Mouse (Mus musculus): ENCODE data around the gene Ano6. TPM values are rescaled to one million over a fixed set of nuclear protein-coding genes. Genes with fewer than 3 reads are reported as not detected.
A peak's percentile ranks its signal among the peaks of the same experiment; 100 is the strongest.

Gene Ano6
- total and polyA plus RNA-seq, 3 experiments: 14.9 to 27.0 (median 18.4) TPM

GRCm38 (mm10) chr15:95802762-95803161 is 12.1 kb downstream of the Ano6 start:
- H3K27ac ChIP-seq (ENCODE audit: insufficient read depth, low read depth): no peak overlapping the region
- dilution Hi-C loops (cut with MboI; ENCODE audit: extremely low pct_ligation_motif_present, extremely low pct_unique_long_range_greater_than_20kb, low sequenced_read_pairs): no loop called here
- TF ChIP-seq IRF4 (IDR thresholded peaks at IDR 0.05; ENCODE audit: low read depth, low read length) (0 out of 2 replicates have a peak, but pooled peaks have one; percentile 23), JUN (IDR thresholded peaks at IDR 0.05; ENCODE audit: insufficient read depth, low read depth, low read length) (no peak), JUND (conservative IDR thresholded peaks at IDR 0.05; ENCODE audit: low read depth, low read length) (no peak), ETS1 (conservative IDR thresholded peaks at IDR 0.05; ENCODE audit: low read depth, low read length) (peak; percentile 31; the same call in 1 of the 2 replicates)
- peaks cover 2 to 37% of the 10 kb centered on the region in 2 experiments for H3K36me3 ChIP-seq (replicated peaks in 1 of 2; ENCODE audit: control insufficient read depth in 1 of 2, insufficient read depth in 1 of 2, low read length in 1 of 2)
- no peak overlapping the region for H3K4me3 ChIP-seq (replicated peaks in 1 of 3; ENCODE audit: low read depth in 2 of 3, low read length in 2 of 3, poor library complexity in 1 of 3)
- DNase-seq (ENCODE audit: extremely low read depth): peak; percentile 54
- H3K4me2 ChIP-seq (ENCODE audit: insufficient read depth, low read depth, poor library complexity, severe bottlenecking): no peak overlapping the region
- peaks cover 33 to 76% of the 10 kb centered on the region in 2 experiments for H3K4me1 ChIP-seq (ENCODE audit: control insufficient read depth in 1 of 2, insufficient read depth in 2 of 2)
- peaks cover 34% of the 10 kb centered on the region for H3K79me2 ChIP-seq (replicated peaks; ENCODE audit: control insufficient read depth, extremely low read depth, insufficient read depth, poor library complexity, severe bottlenecking)
- no peaks in the 10 kb centered on the region for H3K9me3 ChIP-seq (replicated peaks; ENCODE audit: low read length)
- H3K9ac ChIP-seq (ENCODE audit: insufficient read depth, low read depth): no peak overlapping the region
- in situ Hi-C loops (cut with MboI; ENCODE audit: low pct_ligation_motif_present, low pct_unique_long_range_greater_than_20kb, low sequenced_read_pairs): no loop called here
- no peaks in the 10 kb centered on the region for H3K27me3 ChIP-seq (replicated peaks)

GRCm38 (mm10) chr15:95803484-95803883 is 12.8 kb downstream of the Ano6 start:
- H3K4me3 ChIP-seq (replicated peaks in 1 of 3; ENCODE audit: low read depth in 2 of 3, low read length in 2 of 3, poor library complexity in 1 of 3): no peak overlapping the region
- H3K36me3 ChIP-seq (replicated peaks in 1 of 2; ENCODE audit: control insufficient read depth in 1 of 2, insufficient read depth in 1 of 2, low read length in 1 of 2): peaks cover 2 to 43% of the 10 kb centered on the region in 2 experiments
- dilution Hi-C loops (cut with MboI; ENCODE audit: extremely low pct_ligation_motif_present, extremely low pct_unique_long_range_greater_than_20kb, low sequenced_read_pairs) (no loop called here), in situ Hi-C loops (cut with MboI; ENCODE audit: low pct_ligation_motif_present, low pct_unique_long_range_greater_than_20kb, low sequenced_read_pairs) (no loop called here)
- peaks cover 31% of the 10 kb centered on the region for H3K79me2 ChIP-seq (replicated peaks; ENCODE audit: control insufficient read depth, extremely low read depth, insufficient read depth, poor library complexity, severe bottlenecking)
- no peak overlapping the region for H3K9ac ChIP-seq (ENCODE audit: insufficient read depth, low read depth)
- no peak for TF ChIP-seq MAX (IDR thresholded peaks at IDR 0.05; ENCODE audit: low read length)
- no peak for TF ChIP-seq RAD21 (IDR thresholded peaks at IDR 0.05; ENCODE audit: low read depth, low read length)
- TF ChIP-seq SIN3A (IDR thresholded peaks at IDR 0.05; ENCODE audit: low read length): no peak
- TF ChIP-seq E2F4 (IDR thresholded peaks at IDR 0.05; ENCODE audit: insufficient replicate concordance, low read depth, low read length): no peak
- TF ChIP-seq PAX5 (IDR thresholded peaks at IDR 0.05; ENCODE audit: low read length): no peak
- no peak for TF ChIP-seq SMC3 (IDR thresholded peaks at IDR 0.05; ENCODE audit: low read depth, low read length)
- no peak for TF ChIP-seq GABPA (IDR thresholded peaks at IDR 0.05; ENCODE audit: insufficient replicate concordance, low read depth, low read length)
- no peak for TF ChIP-seq MAFK (IDR thresholded peaks at IDR 0.05; ENCODE audit: insufficient replicate concordance, low read length)
- no peak for TF ChIP-seq CHD2 (IDR thresholded peaks at IDR 0.05; ENCODE audit: low read length)
- no peak for TF ChIP-seq ELF1 (IDR thresholded peaks at IDR 0.05; ENCODE audit: low read depth, low read length)
- no peak overlapping the region for H3K27ac ChIP-seq (ENCODE audit: insufficient read depth, low read depth)
- no peaks in the 10 kb centered on the region for H3K9me3 ChIP-seq (replicated peaks; ENCODE audit: low read length)
- H3K4me2 ChIP-seq (ENCODE audit: insufficient read depth, low read depth, poor library complexity, severe bottlenecking): no peak overlapping the region
- H3K4me1 ChIP-seq (ENCODE audit: control insufficient read depth in 1 of 2, insufficient read depth in 2 of 2): peaks cover 30 to 72% of the 10 kb centered on the region in 2 experiments
- DNase-seq (ENCODE audit: extremely low read depth): no peak
- H3K27me3 ChIP-seq (replicated peaks): no peaks in the 10 kb centered on the region

GRCm38 (mm10) chr15:95804255-95804654 is 13.6 kb downstream of the Ano6 start:
- H3K27me3 ChIP-seq (replicated peaks): no peaks in the 10 kb centered on the region
- peaks cover 2 to 41% of the 10 kb centered on the region in 2 experiments for H3K36me3 ChIP-seq (replicated peaks in 1 of 2; ENCODE audit: control insufficient read depth in 1 of 2, insufficient read depth in 1 of 2, low read length in 1 of 2)
- no peak overlapping the region for H3K9ac ChIP-seq (ENCODE audit: insufficient read depth, low read depth)
- DNase-seq (ENCODE audit: extremely low read depth): no peak
- no peak overlapping the region for H3K4me3 ChIP-seq (replicated peaks in 1 of 3; ENCODE audit: low read depth in 2 of 3, low read length in 2 of 3, poor library complexity in 1 of 3)
- no peak for TF ChIP-seq SIN3A (IDR thresholded peaks at IDR 0.05; ENCODE audit: low read length)
- dilution Hi-C loops (cut with MboI; ENCODE audit: extremely low pct_ligation_motif_present, extremely low pct_unique_long_range_greater_than_20kb, low sequenced_read_pairs) (no loop called here), in situ Hi-C loops (cut with MboI; ENCODE audit: low pct_ligation_motif_present, low pct_unique_long_range_greater_than_20kb, low sequenced_read_pairs) (no loop called here)
- H3K79me2 ChIP-seq (replicated peaks; ENCODE audit: control insufficient read depth, extremely low read depth, insufficient read depth, poor library complexity, severe bottlenecking): peaks cover 23% of the 10 kb centered on the region
- no peak overlapping the region; the same call in 1 of the 2 replicates for H3K4me2 ChIP-seq (ENCODE audit: insufficient read depth, low read depth, poor library complexity, severe bottlenecking)
- no peaks in the 10 kb centered on the region for H3K9me3 ChIP-seq (replicated peaks; ENCODE audit: low read length)
- no peak overlapping the region for H3K27ac ChIP-seq (ENCODE audit: insufficient read depth, low read depth)
- peaks cover 27 to 65% of the 10 kb centered on the region in 2 experiments for H3K4me1 ChIP-seq (ENCODE audit: control insufficient read depth in 1 of 2, insufficient read depth in 2 of 2)

All from CH12.LX (cell line).